In the genomic region with DNA sequence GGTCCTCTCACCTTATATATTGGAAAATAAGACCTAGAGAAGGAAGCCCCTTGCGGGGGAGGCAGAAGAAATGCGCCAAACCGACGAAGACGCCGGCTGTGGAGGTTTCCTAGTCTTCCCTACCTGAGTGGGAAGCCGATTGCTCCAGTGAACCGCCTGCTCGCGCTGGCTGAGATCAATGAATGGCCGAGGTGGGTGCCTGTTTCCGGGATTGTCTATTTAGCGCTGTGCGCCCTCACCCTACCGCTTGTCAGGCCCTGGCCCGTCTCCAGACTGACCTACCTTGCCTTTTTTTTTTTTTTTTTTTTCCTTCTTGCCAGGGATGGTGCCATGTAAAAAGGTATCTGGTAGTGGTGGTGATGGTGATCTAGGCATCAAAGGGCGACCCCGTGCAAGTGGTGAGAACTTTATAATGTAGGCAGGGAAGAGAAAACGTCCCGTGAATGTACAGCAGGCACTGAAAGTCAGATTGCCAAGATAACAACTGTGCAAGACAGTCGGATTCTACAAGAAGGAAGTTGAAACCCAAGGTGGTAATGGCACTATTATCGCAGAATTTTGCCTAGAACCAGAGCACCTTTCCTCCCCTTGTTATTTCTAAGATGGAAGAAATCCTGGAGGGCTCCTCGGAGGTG, we compare ENCODE assay signal across 8 mouse cellular contexts. TPM values are rescaled to one million over a fixed set of nuclear protein-coding genes. Genes with fewer than 3 reads are reported as not detected.
A peak's percentile ranks its signal among the peaks of the same experiment; 100 is the strongest.
DNase-seq lines count a peak whose midpoint lies in the region; ATAC-seq and TF ChIP-seq lines count a peak whose summit lies in the region.

Smtn (minus strand) TSS at position 162 of the 635 bp plus-strand sequence.

- ATAC-seq in hindbrain, embryonic 16.5 days, result no peak
- ATAC-seq in megakaryocyte-erythroid progenitor cell, adult 5-6 weeks (replicated peaks; ENCODE audit: low FRiP score, low TSS enrichment, poor library complexity, severe bottlenecking), result no peak

- H3ac ChIP-seq in myocyte (ENCODE audit: control insufficient read depth, insufficient read length), result peak within 1 kb of the TSS; percentile 25

- peak within 1 kb of the TSS; percentile 66 for H3K9ac ChIP-seq in hindbrain, embryonic 16.5 days (ENCODE audit: low read depth, low read length)

- peak within 1 kb of the TSS; percentile 76 for H3K4me2 ChIP-seq in hindbrain, embryonic 16.5 days (ENCODE audit: low read length)
- peak within 1 kb of the TSS; percentile 69 for H3K4me2 ChIP-seq in myocyte (ENCODE audit: low read depth)

- WGBS in hindbrain, embryonic 16.5 days, result 96% methylated on average over 23 of the region's 23 CpGs

- peaks cover 2% of the 10 kb centered on the region; the same call in 1 of the 2 replicates for H3K9me3 ChIP-seq in hindbrain, embryonic 16.5 days (ENCODE audit: control insufficient read depth, low read length)

- no peak for TF ChIP-seq POLR2A in myocyte (IDR thresholded peaks at IDR 0.05; ENCODE audit: insufficient read length, low read depth)

- H3K36me3 ChIP-seq in hindbrain, embryonic 16.5 days (ENCODE audit: control insufficient read depth, insufficient read depth, low read length), result no peaks in the 10 kb centered on the region
- no peaks in the 10 kb centered on the region for H3K36me3 ChIP-seq in myocyte (ENCODE audit: control insufficient read depth, insufficient read depth)

- no peaks in the 10 kb centered on the region for H3K27me3 ChIP-seq in hindbrain, embryonic 16.5 days (replicated peaks; ENCODE audit: control insufficient read depth, insufficient read depth, low read length)
- no peaks in the 10 kb centered on the region for H3K27me3 ChIP-seq in myocyte (ENCODE audit: control insufficient read depth, insufficient read depth, insufficient read length)

- intact Hi-C loops in left cerebral cortex, postnatal 10 days (cut with DNase I), result no loop called here
- intact Hi-C loops in left cerebral cortex, postnatal 36 days (cut with DNase I), result no loop called here

- H3K27ac ChIP-seq in hindbrain, embryonic 16.5 days (ENCODE audit: low read depth, low read length), result no peak within 1 kb of the TSS

- peaks cover 7% of the 10 kb centered on the region for H3K4me1 ChIP-seq in hindbrain, embryonic 16.5 days (ENCODE audit: control insufficient read depth, insufficient read depth, low read depth, low read length)

- peak within 1 kb of the TSS; percentile 60 for H3K4me3 ChIP-seq in hindbrain, embryonic 16.5 days (ENCODE audit: low read length)
- H3K4me3 ChIP-seq in myocyte, result peak within 1 kb of the TSS; percentile 80

- no peak for DNase-seq in left cerebral cortex, postnatal 10 days (ENCODE audit: extremely low spot score in 1 of 2, low spot score in 2 of 2)
- DNase-seq in left cerebral cortex, postnatal 36 days (ENCODE audit: low spot score in 2 of 2), result no peak
- DNase-seq in adrenal gland, postnatal 36 days, result no peak
- DNase-seq in gastrocnemius, adult 8-10 months (ENCODE audit: low spot score in 2 of 2), result no peak
- DNase-seq in left cerebral cortex, adult 11 months (ENCODE audit: low spot score), result no peak

- peaks cover 26% of the 10 kb centered on the region for H3K79me2 ChIP-seq in myocyte (ENCODE audit: control insufficient read depth, insufficient read depth)

TF ChIP-seq in myocyte, 11 proteins besides CTCF, POLR2A, EP300 and RAD21:
- TF ChIP-seq TCF3 (IDR thresholded peaks at IDR 0.05; ENCODE audit: insufficient read length, low read depth), result no peak
- no peak for TF ChIP-seq USF1 (IDR thresholded peaks at IDR 0.05; ENCODE audit: low read depth)
- TF ChIP-seq MYOG (IDR thresholded peaks at IDR 0.05; ENCODE audit: control insufficient read depth in 1 of 3, insufficient read depth in 1 of 3, insufficient read length in 2 of 3, low read depth in 2 of 3), result no peak
- TF ChIP-seq E2F4 (IDR thresholded peaks at IDR 0.05; ENCODE audit: insufficient read depth), result no peak
- TF ChIP-seq MAX (IDR thresholded peaks at IDR 0.05; ENCODE audit: low read depth), result no peak
- no peak for TF ChIP-seq POLR2AphosphoS2 (IDR thresholded peaks at IDR 0.05; ENCODE audit: insufficient read length, low read depth)
- no peak for TF ChIP-seq MYOD1 (IDR thresholded peaks at IDR 0.05; ENCODE audit: control insufficient read depth in 1 of 3, insufficient read length in 2 of 3, low read depth in 2 of 3)
- no peak for TF ChIP-seq REST (IDR thresholded peaks at IDR 0.05; ENCODE audit: insufficient read depth, insufficient read length)

RNA-seq across cellular contexts. Expression of gene Smtn, which starts in this region (rescaled TPM):
- 10 to 100 TPM; 11.8 to 14.6 TPM for total RNA-seq in left cerebral cortex, postnatal 10 days (2021)
- total RNA-seq in left cerebral cortex, postnatal 36 days (2021), result 1 to 10 TPM; 8.2 to 8.9 TPM
- 10 to 100 TPM; 44.9 to 71.7 TPM for total RNA-seq in adrenal gland, postnatal 36 days (2021)
- total RNA-seq in gastrocnemius, adult 8-10 months (2022), result 10 to 100 TPM; 64.6 to 81.5 (median 69.0) TPM
- polyA plus RNA-seq in hindbrain, embryonic 16.5 days (2015; fragmentation: Nextera tagmentation; extraction: Ambion mirVana), result 15.2 and 21.8 TPM in 2 replicates
- 141 TPM for polyA plus RNA-seq in myocyte (2012; fragmentation: generic; extraction: Trizol)
- 3.3 and 4.1 TPM in 2 replicates for total RNA-seq in megakaryocyte-erythroid progenitor cell, adult 5-6 weeks (2014; fragmentation: Nextera tagmentation)
- 0.30 and 1.3 TPM in 2 replicates for total RNA-seq in megakaryocyte-erythroid progenitor cell, adult 5-6 weeks (2017)
